Mouse (Mus musculus): Measurements from ENCODE around the gene Fam57a.
"Not testable (repeated sequence)": the region's sequence is repeated elsewhere in the genome, so short reads cannot be mapped to it uniquely, and the experiment has no call there.

Fam57a gene

DNA sequence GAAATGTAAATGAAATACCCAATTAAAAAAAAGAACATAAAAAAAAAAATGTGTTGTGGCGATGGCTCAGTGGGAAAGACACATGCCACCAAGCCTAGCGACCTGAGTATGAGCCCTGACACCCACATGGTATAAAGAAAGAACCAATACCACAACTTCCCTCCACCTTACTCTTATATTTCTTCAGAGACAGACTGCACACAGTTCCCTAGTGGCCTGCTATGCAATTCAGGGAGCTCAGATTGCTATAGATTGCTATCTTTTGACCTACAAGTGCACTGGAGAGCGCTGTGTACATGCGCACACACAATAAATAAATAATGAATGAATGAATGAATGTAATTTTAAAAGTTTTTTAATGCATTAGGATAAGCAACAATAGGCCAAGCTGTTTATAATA is 4.3 kb downstream of the Fam57a start:
- DNase-seq (ENCODE audit: low spot score): no peak

- no peak for DNase-seq (ENCODE audit: low spot score)
Observed at GRCm38 (mm10) chr11:76186908-76187307, 7.4 kb downstream of the Fam57a start.

- DNase-seq (ENCODE audit: low spot score): no peak
Observed at GRCm38 (mm10) chr11:76196275-76196976, 17.0 kb downstream of the Fam57a start.

- no peak for DNase-seq (ENCODE audit: low spot score)
Observed at GRCm38 (mm10) chr11:76196977-76197469, 17.6 kb downstream of the Fam57a start.

- peak; percentile 58 for DNase-seq (ENCODE audit: low spot score)
Observed at GRCm38 (mm10) chr11:76201761-76202674, 22.5 kb downstream of the Fam57a start.

DNA sequence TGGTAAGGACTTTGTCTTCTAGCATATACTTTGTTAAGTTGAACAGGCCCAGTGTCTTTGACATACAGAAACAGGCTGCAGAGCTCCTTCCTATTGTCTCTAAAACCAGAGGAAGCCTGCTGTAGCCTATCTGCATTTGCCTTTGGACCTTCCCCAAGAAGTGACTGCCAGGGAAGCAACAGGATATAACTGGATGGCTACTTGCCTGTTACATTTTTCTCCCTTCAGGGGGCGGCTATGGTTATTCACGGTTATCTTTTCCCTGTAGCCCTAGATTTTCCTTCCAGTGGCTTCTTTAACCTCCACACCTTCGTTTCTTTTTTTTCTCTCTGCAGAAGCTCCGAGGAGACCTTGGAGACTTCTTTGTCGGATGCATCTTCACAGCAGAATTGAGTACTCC is 27.3 kb downstream of the Fam57a start:
- no peak for DNase-seq (ENCODE audit: low spot score)

DNA sequence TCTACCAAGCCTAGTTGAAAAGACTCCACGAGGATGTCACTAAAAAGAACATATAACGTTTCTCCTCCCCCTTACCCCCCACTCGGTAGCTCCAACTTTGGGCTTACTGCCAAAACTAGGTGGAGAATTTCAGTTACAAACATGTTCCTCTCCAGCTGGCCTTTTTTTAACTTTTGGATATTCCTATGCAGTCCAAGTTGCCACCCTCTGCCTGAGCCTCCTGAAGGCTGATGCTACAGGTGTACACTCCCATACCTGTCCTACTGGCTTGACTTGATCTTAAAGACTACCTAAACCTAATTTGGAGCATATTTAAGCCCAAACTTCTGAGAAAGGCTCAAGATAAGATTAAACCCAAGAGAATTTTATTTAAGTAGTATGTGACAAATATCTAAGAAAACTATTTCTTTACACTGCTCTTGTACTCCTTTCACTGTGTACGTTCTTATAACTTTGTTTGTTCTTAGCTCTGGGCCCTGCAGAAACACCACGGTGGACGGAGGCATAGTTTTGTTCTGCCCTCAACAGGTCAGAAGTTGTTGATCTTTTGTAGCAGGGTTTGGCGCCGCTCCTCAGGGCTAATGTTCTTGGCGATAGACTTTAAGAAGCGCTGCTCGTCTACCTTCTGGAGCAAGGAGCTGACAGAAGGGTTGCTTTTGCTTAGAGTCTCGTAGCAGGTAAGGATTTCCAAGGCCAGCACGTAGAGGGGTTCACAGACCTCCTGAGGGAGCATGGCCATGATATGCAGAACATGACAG is 30.9 kb downstream of the Fam57a start:
- DNase-seq (ENCODE audit: low spot score): no peak

- DNase-seq (ENCODE audit: low spot score): not testable (repeated sequence)
Observed at GRCm38 (mm10) chr11:76211595-76211994, 32.1 kb downstream of the Fam57a start.

GRCm38 (mm10) chr11:76213841-76214240 is 34.4 kb downstream of the Fam57a start:
- no peak for DNase-seq (ENCODE audit: low spot score)

DNA sequence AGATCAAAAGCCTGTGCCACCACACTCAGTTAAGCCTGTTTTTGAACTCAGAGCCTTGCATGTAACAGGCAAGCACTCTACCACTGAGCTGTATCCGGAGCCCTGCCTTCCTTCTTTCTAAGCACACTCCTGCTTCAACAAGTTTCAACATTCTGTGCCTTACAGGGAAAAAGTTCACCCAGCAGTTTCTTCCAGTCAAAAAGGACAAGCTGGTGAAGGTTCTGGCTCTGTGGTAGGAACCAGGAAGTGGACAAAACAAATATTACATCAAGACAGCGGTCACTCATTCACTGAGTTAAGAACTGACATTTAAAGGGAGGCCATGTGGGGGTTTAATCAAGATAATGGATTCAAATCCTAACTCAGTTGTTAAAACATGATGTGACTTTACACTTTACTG is 35.5 kb downstream of the Fam57a start:
- DNase-seq (ENCODE audit: low spot score): no peak

GRCm38 (mm10) chr11:76216049-76216540 is 36.6 kb downstream of the Fam57a start:
- no peak for DNase-seq (ENCODE audit: low spot score)

DNA sequence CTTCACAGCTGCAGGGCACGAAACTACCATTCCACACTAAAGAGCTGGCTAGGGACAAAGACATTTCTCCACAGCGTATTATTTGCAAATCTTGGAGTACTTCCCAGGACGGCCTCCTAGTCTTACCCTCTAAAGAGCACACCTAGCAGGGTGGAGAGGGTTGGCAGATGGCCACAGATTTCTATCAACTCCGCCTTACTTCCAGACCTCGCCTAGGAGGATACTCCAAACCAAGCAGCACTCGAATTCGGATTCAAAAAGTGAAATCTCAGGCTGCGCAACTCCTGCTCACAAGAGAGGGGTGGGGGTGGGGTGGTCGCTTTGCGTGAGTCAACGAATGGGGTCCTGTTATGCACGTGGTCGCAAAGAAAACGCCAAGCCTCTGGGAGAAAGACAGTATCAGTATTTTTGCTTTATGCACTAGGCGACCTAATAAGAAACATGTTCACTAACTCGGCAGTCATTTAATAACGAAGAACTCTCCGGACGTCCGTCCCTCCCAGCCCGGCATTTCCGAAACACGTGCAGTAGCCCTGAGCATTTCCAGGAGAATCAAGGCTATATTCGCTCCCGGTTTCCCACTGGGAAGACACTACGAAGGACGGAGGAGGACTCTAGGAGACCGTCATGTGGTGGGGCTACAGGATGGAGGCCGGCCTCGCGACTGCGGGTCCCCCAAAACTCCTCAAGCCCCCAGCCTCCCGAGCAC is 37.4 kb downstream of the Fam57a start:
- no peak for DNase-seq (ENCODE audit: low spot score)

DNA sequence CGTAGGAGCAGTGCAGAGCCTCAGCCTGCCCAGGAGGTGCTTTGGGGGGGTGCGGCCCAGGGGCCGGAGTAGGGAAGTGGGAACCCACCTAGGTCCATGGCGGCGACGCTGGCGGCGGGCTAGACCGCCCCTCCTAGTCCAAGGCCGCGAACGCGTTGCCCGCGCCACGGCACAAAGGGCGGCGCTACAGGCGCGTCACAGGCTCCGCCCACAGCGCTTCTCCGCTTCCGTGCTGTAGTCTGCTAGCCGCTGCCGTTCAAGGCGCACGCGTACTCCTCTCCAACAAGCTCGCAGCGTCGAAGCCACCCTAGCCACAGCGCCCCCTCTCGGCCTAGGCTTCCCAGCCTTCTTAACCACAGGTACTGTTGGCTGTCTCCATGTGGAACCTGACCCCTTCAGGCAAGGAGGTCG is 37.9 kb downstream of the Fam57a start, which contains the start of the genes Dbil5 and Gemin4:
Dbil5 (plus strand) TSS at position 219 of the 411 bp plus-strand sequence.
Gemin4 (minus strand) TSS at position 275 of the 411 bp plus-strand sequence.
- peak; percentile 90 for DNase-seq (ENCODE audit: low spot score)

DNA sequence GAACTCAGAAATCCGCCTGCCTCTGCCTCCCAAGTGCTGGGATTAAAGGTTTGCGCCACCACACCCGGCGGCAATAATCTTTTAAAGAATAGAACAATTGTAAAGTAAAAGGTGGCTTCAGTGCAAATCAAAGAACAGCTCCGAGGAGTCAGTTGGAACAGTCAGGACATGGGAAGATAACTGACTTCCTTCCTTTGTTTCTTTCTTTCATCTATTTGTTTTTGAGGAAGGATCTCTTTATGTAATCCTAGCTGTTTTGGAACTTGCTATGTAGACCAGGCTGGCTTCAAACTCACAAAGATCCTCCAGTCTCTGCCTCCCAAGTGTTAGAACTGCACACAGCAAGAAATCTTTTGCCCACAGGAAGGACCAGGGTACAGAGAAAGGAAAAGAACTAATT is 45.2 kb downstream of the Fam57a start:
- no peak for DNase-seq (ENCODE audit: low spot score)

GRCm38 (mm10) chr11:76225051-76225450 is 45.6 kb downstream of the Fam57a start:
- no peak for DNase-seq (ENCODE audit: low spot score)

DNA sequence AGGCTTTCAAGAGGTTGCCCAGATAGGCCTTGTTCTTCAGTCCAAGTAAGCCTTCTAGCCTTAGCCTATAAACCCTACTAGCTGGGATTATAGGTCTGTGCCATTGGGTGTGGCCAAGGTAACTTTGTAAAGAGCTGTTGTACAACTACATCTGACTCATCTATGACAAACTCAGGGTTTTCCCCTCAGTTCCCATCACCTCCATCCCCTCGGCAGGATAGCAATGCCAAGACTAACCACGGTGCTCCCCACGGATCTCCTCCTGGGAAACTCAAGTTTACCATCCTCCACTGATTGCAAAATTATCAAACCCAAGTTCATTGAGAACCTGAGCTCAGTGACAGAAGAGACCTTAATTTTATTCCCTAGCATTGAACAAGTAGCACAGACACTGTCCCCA is 56.7 kb downstream of the Fam57a start:
- no peak for DNase-seq (ENCODE audit: low spot score)

DNA sequence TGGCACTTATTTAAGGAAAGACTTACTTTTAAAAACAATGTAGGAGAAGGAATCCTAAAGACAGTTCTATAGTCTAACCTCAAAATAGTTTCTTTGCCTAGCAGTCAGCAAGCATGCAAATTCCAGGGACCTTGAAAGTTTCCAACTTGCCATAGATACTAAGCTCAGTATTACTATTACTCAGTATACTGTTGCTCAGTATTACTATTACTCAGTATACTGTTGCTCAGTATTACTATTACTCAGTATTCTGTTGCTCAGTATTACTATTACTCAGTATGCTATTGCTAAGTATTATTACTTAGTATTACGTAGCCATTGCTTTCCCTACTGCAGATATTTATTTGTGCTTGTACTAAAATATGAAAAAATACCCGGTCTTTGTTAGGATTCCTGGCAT is 60.3 kb downstream of the Fam57a start:
- no peak for DNase-seq (ENCODE audit: low spot score)

- DNase-seq (ENCODE audit: low spot score): peak; percentile 86
Observed at GRCm38 (mm10) chr11:76242901-76243810, 63.7 kb downstream of the Fam57a start, which contains the start of the genes Mrm3 and Glod4. TSS of gene Mrm3 (plus strand) at chr11:76243715. TSS of gene Glod4 (minus strand) at chr11:76243725.

- DNase-seq (ENCODE audit: low spot score): no peak
Observed at GRCm38 (mm10) chr11:76243811-76244546, 64.5 kb downstream of the Fam57a start.
